Comparison of ENCODE assay signal across 12 mouse cellular contexts in genomic region chr5:64242795-64243455, GRCm38 (mm10).
DNase-seq lines count a peak whose midpoint lies in the region; ATAC-seq and TF ChIP-seq lines count a peak whose summit lies in the region.
"Had no signal": no experiment of that assay in that cellular context is flagged by ENCODE, and none has a peak within 500 bp of the region (broad histone marks: within the 10 kb centered on the region; RNA-seq: fewer than 3 reads in every experiment).

No protein-coding gene starts in this region.

- ATAC-seq in embryonic facial prominence, embryonic 11.5 days (replicated peaks; ENCODE audit: insufficient number of reproducible peaks, low FRiP score, low TSS enrichment, low read depth) = 0 out of 2 replicates have a peak, but pooled peaks have one; percentile 52
- peak; percentile 71 for ATAC-seq in kidney, postnatal 0 days (replicated peaks; ENCODE audit: low FRiP score, low read depth)
- peak; percentile 37; the same call in 1 of the 2 replicates for ATAC-seq in liver, embryonic 14.5 days (ENCODE audit: insufficient read depth)
- no peak for ATAC-seq in midbrain, embryonic 15.5 days (replicated peaks)

- TF ChIP-seq EP300 in liver, embryonic 14.5 days (IDR thresholded peaks at IDR 0.05; ENCODE audit: low read depth) = no peak

- DNase-seq in embryonic facial prominence, embryonic 11.5 days (ENCODE audit: low spot score) = no peak
- no peak for DNase-seq in embryonic facial prominence, embryonic 10.5 days (ENCODE audit: low spot score)
- DNase-seq in kidney, postnatal 0 days (ENCODE audit: low spot score) = peak; percentile 42
- DNase-seq in kidney, postnatal 36 days = no peak
- peak; percentile 30 for DNase-seq in Muller cell, postnatal 12 days (ENCODE audit: inconsistent ontology term)
- no peak for DNase-seq in liver, embryonic 14.5 days (ENCODE audit: low read depth in 3 of 3, low spot score in 3 of 3)
- no peak for DNase-seq in MN1 (ENCODE audit: low spot score)
- DNase-seq: adrenal gland, postnatal 10 days; layer of hippocampus, adult 9-11 months; right cerebral cortex, postnatal 14 days had no signal

- H3K27ac ChIP-seq in embryonic facial prominence, embryonic 11.5 days (replicated peaks; ENCODE audit: low read depth, low read length) = no peak overlapping the region
- H3K27ac ChIP-seq in embryonic facial prominence, embryonic 10.5 days (replicated peaks) = no peak overlapping the region
- no peak overlapping the region; the same call in 1 of the 2 replicates for H3K27ac ChIP-seq in kidney, postnatal 0 days
- H3K27ac ChIP-seq in liver, embryonic 14.5 days = no peak overlapping the region
- no peak overlapping the region for H3K27ac ChIP-seq in midbrain, embryonic 15.5 days
- H3K27ac ChIP-seq: forebrain, embryonic 10.5 days had no signal

- peak; percentile 52 for TF ChIP-seq CTCF in kidney, postnatal 0 days (IDR thresholded peaks at IDR 0.05; ENCODE audit: low read depth)
- peak; percentile 21; the same call in 1 of the 2 replicates for TF ChIP-seq CTCF in liver, embryonic 14.5 days (IDR thresholded peaks at IDR 0.05; ENCODE audit: low read depth)

- H3K9me3 ChIP-seq in embryonic facial prominence, embryonic 11.5 days (replicated peaks; ENCODE audit: control insufficient read depth, low read length) = no peaks in the 10 kb centered on the region
- no peaks in the 10 kb centered on the region for H3K9me3 ChIP-seq in embryonic facial prominence, embryonic 10.5 days
- no peaks in the 10 kb centered on the region for H3K9me3 ChIP-seq in kidney, postnatal 0 days (replicated peaks; ENCODE audit: low read length)
- H3K9me3 ChIP-seq in liver, embryonic 14.5 days (ENCODE audit: control insufficient read depth, low read length) = no peaks in the 10 kb centered on the region
- no peaks in the 10 kb centered on the region for H3K9me3 ChIP-seq in midbrain, embryonic 15.5 days
- H3K9me3 ChIP-seq: forebrain, embryonic 10.5 days had no signal

- H3K4me2 ChIP-seq in embryonic facial prominence, embryonic 11.5 days (ENCODE audit: low read depth, low read length) = no peak overlapping the region
- H3K4me2 ChIP-seq in kidney, postnatal 0 days (ENCODE audit: low read length) = no peak overlapping the region
- H3K4me2 ChIP-seq in liver, embryonic 14.5 days (ENCODE audit: low read depth) = no peak overlapping the region
- no peak overlapping the region for H3K4me2 ChIP-seq in midbrain, embryonic 15.5 days

- H3K27me3 ChIP-seq in embryonic facial prominence, embryonic 11.5 days (ENCODE audit: control insufficient read depth, insufficient read depth, low read length) = no peaks in the 10 kb centered on the region
- H3K27me3 ChIP-seq in embryonic facial prominence, embryonic 10.5 days (replicated peaks; ENCODE audit: low read depth, poor library complexity, severe bottlenecking) = no peaks in the 10 kb centered on the region
- H3K27me3 ChIP-seq in kidney, postnatal 0 days (ENCODE audit: insufficient read depth, low read length) = no peaks in the 10 kb centered on the region
- no peaks in the 10 kb centered on the region for H3K27me3 ChIP-seq in liver, embryonic 14.5 days (ENCODE audit: control insufficient read depth, insufficient read depth, low read length)
- no peaks in the 10 kb centered on the region for H3K27me3 ChIP-seq in midbrain, embryonic 15.5 days (replicated peaks)

- no peak overlapping the region for H3K4me3 ChIP-seq in embryonic facial prominence, embryonic 11.5 days (ENCODE audit: low read depth, low read length)
- no peak overlapping the region for H3K4me3 ChIP-seq in embryonic facial prominence, embryonic 10.5 days
- no peak overlapping the region for H3K4me3 ChIP-seq in kidney, postnatal 0 days (replicated peaks; ENCODE audit: low read depth, low read length)
- H3K4me3 ChIP-seq in liver, embryonic 14.5 days (ENCODE audit: insufficient read depth in 1 of 2, low read depth in 2 of 2, low read length in 2 of 2) = no peak overlapping the region
- no peak overlapping the region for H3K4me3 ChIP-seq in midbrain, embryonic 15.5 days
- H3K4me3 ChIP-seq: forebrain, embryonic 10.5 days had no signal

- H3K36me3 ChIP-seq in embryonic facial prominence, embryonic 11.5 days (replicated peaks; ENCODE audit: control insufficient read depth, insufficient read depth, low read depth, low read length) = no peaks in the 10 kb centered on the region
- no peaks in the 10 kb centered on the region for H3K36me3 ChIP-seq in embryonic facial prominence, embryonic 10.5 days (replicated peaks)
- no peaks in the 10 kb centered on the region for H3K36me3 ChIP-seq in kidney, postnatal 0 days (ENCODE audit: insufficient read depth, low read length)
- H3K36me3 ChIP-seq in liver, embryonic 14.5 days (replicated peaks; ENCODE audit: control insufficient read depth, insufficient read depth, low read depth) = no peaks in the 10 kb centered on the region
- no peaks in the 10 kb centered on the region for H3K36me3 ChIP-seq in midbrain, embryonic 15.5 days (replicated peaks)

- WGBS in embryonic facial prominence, embryonic 11.5 days = 65% methylated on average over 9 of the region's 9 CpGs
- WGBS in embryonic facial prominence, embryonic 10.5 days = 73% methylated on average over 9 of the region's 9 CpGs
- 34% methylated on average over 9 of the region's 9 CpGs for WGBS in kidney, postnatal 0 days
- WGBS in liver, embryonic 14.5 days (ENCODE audit: insufficient replicate concordance) = 28% methylated on average over 9 of the region's 9 CpGs
- WGBS in midbrain, embryonic 15.5 days = 56% methylated on average over 9 of the region's 9 CpGs

- no peak overlapping the region for H3K9ac ChIP-seq in embryonic facial prominence, embryonic 11.5 days (replicated peaks; ENCODE audit: low read length)
- no peak overlapping the region for H3K9ac ChIP-seq in kidney, postnatal 0 days (ENCODE audit: low read depth, low read length)
- H3K9ac ChIP-seq in liver, embryonic 14.5 days (replicated peaks) = no peak overlapping the region
- no peak overlapping the region for H3K9ac ChIP-seq in midbrain, embryonic 15.5 days

- H3K4me1 ChIP-seq in embryonic facial prominence, embryonic 11.5 days (ENCODE audit: control insufficient read depth, insufficient read depth, low read length) = peaks cover 4% of the 10 kb centered on the region; the same call in 1 of the 2 replicates
- H3K4me1 ChIP-seq in embryonic facial prominence, embryonic 10.5 days = peaks cover 35% of the 10 kb centered on the region
- peaks cover 20% of the 10 kb centered on the region for H3K4me1 ChIP-seq in kidney, postnatal 0 days (replicated peaks; ENCODE audit: insufficient read depth, low read length)
- peaks cover 14 to 40% of the 10 kb centered on the region in 2 experiments for H3K4me1 ChIP-seq in liver, embryonic 14.5 days (replicated peaks; ENCODE audit: control insufficient read depth in 2 of 2, insufficient read depth in 2 of 2, low read length in 1 of 2)
- H3K4me1 ChIP-seq in midbrain, embryonic 15.5 days = no peaks in the 10 kb centered on the region

Comparison
In these comparisons a context has a peak if more than half of its experiments do, and no peak if none do; other contexts are left out.
1. DNase-seq: peak in kidney, postnatal 0 days (single experiment) and Muller cell, postnatal 12 days (single experiment); none in embryonic facial prominence, embryonic 11.5 days (single experiment), embryonic facial prominence, embryonic 10.5 days (single experiment), kidney, postnatal 36 days (0 of 2), liver, embryonic 14.5 days (0 of 3) and MN1 (single experiment).